Mouse (Mus musculus): ENCODE data around the gene Olfr1500. TPM values are rescaled to one million over a fixed set of nuclear protein-coding genes. Genes with fewer than 3 reads are reported as not detected.

Gene Olfr1500
- polyA plus RNA-seq, 1 experiment = not detected

- Histone ChIP-seq H3K27me3 (ENCODE audit: control insufficient read depth, insufficient read depth, low read length) (no peaks in the 10 kb centered on the region), H3K4me1 (ENCODE audit: control insufficient read depth, insufficient read depth, low read length) (no peaks in the 10 kb centered on the region), H3K27ac (ENCODE audit: control insufficient read depth, insufficient read depth, low read depth, low read length) (no peak within 1 kb of the TSS), H3K4me3 (ENCODE audit: control insufficient read depth, low read depth, low read length) (peak within 1 kb of the TSS; percentile 10; the same call in 1 of the 2 replicates), H3K36me3 (ENCODE audit: control insufficient read depth, insufficient read depth, low read length) (no peaks in the 10 kb centered on the region)
- TF ChIP-seq POLR2A (IDR thresholded peaks at IDR 0.05; ENCODE audit: control insufficient read depth, low read depth, low read length) (no peak), CTCF (IDR thresholded peaks at IDR 0.05; ENCODE audit: control insufficient read depth, insufficient read depth, insufficient replicate concordance, low read depth, low read length) (no peak)
These were observed 32.2 kb downstream of the Olfr1500 start, which contains the start of gene Olfr1497 for GRCm38 (mm10) chr19:13798102-13798501. Gene Olfr1497 (minus strand): TSS chr19:13798202.

DNA sequence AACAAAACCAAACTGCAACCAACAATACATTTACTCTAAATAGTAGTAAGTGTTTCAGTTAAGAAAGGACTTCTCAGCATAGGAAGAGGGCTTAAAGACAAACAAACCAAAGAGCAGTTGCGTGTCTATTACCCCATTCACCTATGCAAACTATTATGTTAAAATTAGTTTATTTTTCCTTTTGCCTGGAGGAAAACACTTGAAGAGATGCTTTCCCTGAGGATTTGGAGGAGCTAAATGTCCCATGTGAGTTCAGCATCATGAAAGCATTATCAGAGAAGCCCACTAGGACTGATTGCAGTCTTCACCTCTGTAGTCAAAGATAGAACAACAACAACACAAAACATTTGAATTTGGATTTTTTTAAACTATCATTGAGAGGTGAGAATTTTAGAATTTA lies 52.7 kb downstream of the Olfr1500 start, which contains the start of gene Olfr1496:
Gene Olfr1496, plus strand, starts transcription at position 301 of the 400 bp plus-strand sequence.
- no peaks in the 10 kb centered on the region for H3K4me1 ChIP-seq (ENCODE audit: control insufficient read depth, insufficient read depth, low read length)
- H3K36me3 ChIP-seq (ENCODE audit: control insufficient read depth, insufficient read depth, low read length) = no peaks in the 10 kb centered on the region
- no peaks in the 10 kb centered on the region for H3K27me3 ChIP-seq (ENCODE audit: control insufficient read depth, insufficient read depth, low read length)
- H3K4me3 ChIP-seq (ENCODE audit: control insufficient read depth, low read depth, low read length) = no peak within 1 kb of the TSS
- TF ChIP-seq POLR2A (IDR thresholded peaks at IDR 0.05; ENCODE audit: control insufficient read depth, low read depth, low read length) = no peak
- no peak for TF ChIP-seq CTCF (IDR thresholded peaks at IDR 0.05; ENCODE audit: control insufficient read depth, insufficient read depth, insufficient replicate concordance, low read depth, low read length)
- no peak within 1 kb of the TSS for H3K27ac ChIP-seq (ENCODE audit: control insufficient read depth, insufficient read depth, low read depth, low read length)

Other genes with a start within 250 kb of the Olfr1500 start
- not detected in 2 replicates for gene Olfr1484, start 247.0 kb downstream of the Olfr1500 start, polyA plus RNA-seq (2012; rRNA removed)
- not detected in 2 replicates for gene Olfr1487, start 213.1 kb downstream of the Olfr1500 start, polyA plus RNA-seq (2012; rRNA removed)
- gene Olfr1489, start 198.9 kb downstream of the Olfr1500 start, polyA plus RNA-seq (2012; rRNA removed) = not detected in 2 replicates
- gene Olfr1490, start 179.4 kb downstream of the Olfr1500 start, polyA plus RNA-seq (2012; rRNA removed) = not detected in 2 replicates
- not detected in 2 replicates for gene Olfr1491, start 133.2 kb downstream of the Olfr1500 start, polyA plus RNA-seq (2012; rRNA removed)
- not detected in 2 replicates for gene Olfr1493-ps1, start 107.2 kb downstream of the Olfr1500 start, polyA plus RNA-seq (2012; rRNA removed)
- gene Olfr1494, start 90.8 kb downstream of the Olfr1500 start, polyA plus RNA-seq (2012; rRNA removed) = not detected in 2 replicates
- gene Olfr1495, start 65.9 kb downstream of the Olfr1500 start, polyA plus RNA-seq (2012; rRNA removed) = not detected in 2 replicates
- not detected in 2 replicates for gene Olfr1496, start 52.6 kb downstream of the Olfr1500 start, polyA plus RNA-seq (2012; rRNA removed)
- gene Olfr1497, start 32.3 kb downstream of the Olfr1500 start, polyA plus RNA-seq (2012; rRNA removed) = 0.14 and 0.19 TPM in 2 replicates
- not detected in 2 replicates for gene Olfr1499, start 11.0 kb downstream of the Olfr1500 start, polyA plus RNA-seq (2012; rRNA removed)
- not detected in 2 replicates for gene Olfr1501, start 20.2 kb upstream of the Olfr1500 start, polyA plus RNA-seq (2012; rRNA removed)
- not detected in 2 replicates for gene Olfr1502, start 31.3 kb upstream of the Olfr1500 start, polyA plus RNA-seq (2012; rRNA removed)
- not detected in 2 replicates for gene Olfr1504, start 67.4 kb upstream of the Olfr1500 start, polyA plus RNA-seq (2012; rRNA removed)
- gene Olfr1505, start 83.0 kb upstream of the Olfr1500 start, polyA plus RNA-seq (2012; rRNA removed) = not detected in 2 replicates

Measured in testis, adult 2 months (tissue).